Mouse (Mus musculus) midbrain, embryonic 10.5 days (tissue): Measurements from ENCODE around the gene Laptm5. TPM values are rescaled to one million over a fixed set of nuclear protein-coding genes. Genes with fewer than 3 reads are reported as not detected.

Experiments used
- DNase-seq: peaks from one replicate; pipeline ENCODE4 v3.0.0-alpha.2; 2017; ENCODE audit warnings: low spot score
- H3K27ac ChIP-seq: fragments of 300-500 bp; sonication (generic); replicated peaks from 2 replicates; pipeline ENCODE4 v1.5.1; 2016; ENCODE audit warnings: mild to moderate bottlenecking
- H3K27me3 ChIP-seq: fragments of 300-500 bp; sonication (generic); 2 replicates; pipeline ENCODE4 v1.6.1; 2016; ENCODE audit warnings: low read depth, mild to moderate bottlenecking; ENCODE audit not compliant: poor library complexity, severe bottlenecking
- H3K36me3 ChIP-seq: fragments of 300-500 bp; sonication (generic); 2 replicates; pipeline ENCODE4 v1.6.1; 2016; ENCODE audit warnings: mild to moderate bottlenecking, moderate library complexity
- H3K4me1 ChIP-seq: fragments of 300-500 bp; sonication (generic); 2 replicates; pipeline ENCODE4 v1.6.1; 2016
- H3K4me3 ChIP-seq: fragments of 300-500 bp; sonication (generic); 2 replicates; pipeline ENCODE4 v1.5.1; 2016; ENCODE audit warnings: mild to moderate bottlenecking, moderate library complexity
- H3K9me3 ChIP-seq: fragments of 300-500 bp; sonication (generic); replicated peaks from 2 replicates; pipeline ENCODE4 v1.6.1; 2016; ENCODE audit warnings: mild to moderate bottlenecking
- WGBS: fragments of 180-500 bp; shearing (Covaris S2); methylation state at CpG from one replicate; pipeline ENCODE4 v1.1.7; 2016; 5-methylcytosine and 5-hydroxymethylcytosine counted together
- polyA plus RNA-seq: library from polyadenylated mRNA; unstranded; fragments of >200 nt; fragmentation: Nextera tagmentation; extraction: Ambion mirVana; gene quantifications from 2 replicates; pipeline ENCODE4 v1.2.1, GENCODE M21; 2016

Gene Laptm5
- polyA plus RNA-seq, result 16.7 and 22.9 TPM in 2 replicates

DNA sequence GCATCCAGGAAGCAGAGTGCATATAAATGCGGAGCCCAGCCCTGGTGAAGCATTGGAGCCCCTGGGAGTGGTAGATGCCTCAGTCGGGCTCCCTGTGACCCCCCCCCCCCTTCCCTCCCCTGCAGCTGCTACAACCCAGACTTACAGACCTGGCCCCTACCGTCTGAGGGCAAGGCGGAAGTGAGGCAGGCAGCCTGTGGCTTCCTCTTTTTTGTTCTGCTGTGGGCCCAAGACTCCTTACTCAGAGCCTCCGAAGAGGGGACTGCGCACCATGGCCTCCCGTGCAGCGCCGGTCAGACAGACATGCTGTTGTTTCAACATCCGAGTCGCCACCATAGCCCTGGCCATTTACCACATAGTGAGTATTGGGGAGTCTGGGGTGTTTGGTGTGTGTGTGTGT, at the start of gene Laptm5:
TSS of gene Laptm5 (plus strand) at position 49 of the 400 bp plus-strand sequence.
- Histone ChIP-seq H3K4me1 (peaks cover 46% of the 10 kb centered on the region), H3K27ac (peak within 1 kb of the TSS; percentile 53), H3K36me3 (no peaks in the 10 kb centered on the region)

DNA sequence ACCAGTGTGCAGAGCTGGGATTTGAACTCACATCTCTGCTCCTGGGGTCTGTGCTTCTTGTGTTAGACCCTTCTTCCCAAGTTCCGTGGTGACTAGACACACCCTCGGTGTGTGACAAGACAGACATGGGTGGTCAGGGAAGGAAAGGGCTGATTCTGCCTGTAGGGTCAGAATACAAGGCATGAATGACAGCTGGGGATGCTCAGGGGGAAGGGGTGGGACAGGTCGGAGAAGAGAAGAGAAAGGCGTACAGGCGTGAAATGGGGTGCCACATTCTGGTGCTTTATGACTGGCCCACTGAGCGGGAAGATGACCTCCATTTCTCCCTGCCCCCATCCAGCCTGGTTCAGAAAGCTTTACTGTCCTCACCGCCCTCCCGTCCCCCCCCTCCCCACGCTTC, 47.5 kb upstream of the Laptm5 start:
- WGBS, result 23% methylated on average over 8 of the region's 9 CpGs
- no peak for DNase-seq
- Histone ChIP-seq H3K27me3 (peaks cover 92% of the 10 kb centered on the region), H3K4me3 (peak overlapping the region; percentile 26; the same call in 1 of the 2 replicates), H3K36me3 (no peaks in the 10 kb centered on the region), H3K27ac (peak overlapping the region; percentile 72), H3K9me3 (no peaks in the 10 kb centered on the region), H3K4me1 (peaks cover 54% of the 10 kb centered on the region)

More for the DNA sequence above, at the start of gene Laptm5:
- H3K27me3 ChIP-seq, result no peaks in the 10 kb centered on the region
- no peaks in the 10 kb centered on the region for H3K9me3 ChIP-seq
- DNase-seq, result no peak
- H3K4me3 ChIP-seq, result 0 out of 2 replicates have a peak within 1 kb of the TSS, but pooled peaks have one; percentile 9
- WGBS, result 77% methylated on average over 11 of the region's 11 CpGs

DNA sequence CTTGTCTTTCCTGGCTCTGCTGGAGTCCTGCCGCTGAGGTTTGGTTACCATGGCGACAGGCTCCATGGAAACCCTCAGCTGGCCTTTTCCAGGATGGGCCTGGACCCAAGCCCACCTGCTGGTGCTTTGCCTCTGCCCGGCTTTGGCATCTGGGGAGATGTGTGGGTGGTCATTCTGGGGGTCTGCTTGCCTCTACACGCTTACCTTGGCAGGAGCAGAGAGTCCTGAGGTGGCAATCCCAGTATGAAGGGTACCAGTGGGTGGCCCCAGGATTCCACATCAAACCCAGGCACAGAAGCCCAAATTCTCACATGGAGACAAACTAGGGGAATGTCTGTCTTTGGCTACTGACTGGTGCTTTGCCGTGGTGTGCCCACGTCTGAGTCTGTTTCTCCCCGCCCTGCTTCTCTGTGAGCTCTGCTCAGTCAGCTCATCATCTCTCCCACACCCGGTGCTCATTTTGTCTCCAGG, 47.0 kb upstream of the Laptm5 start:
- H3K4me3 ChIP-seq, result peak overlapping the region; percentile 26; the same call in 1 of the 2 replicates
- no peaks in the 10 kb centered on the region for H3K36me3 ChIP-seq
- peaks cover 54% of the 10 kb centered on the region for H3K4me1 ChIP-seq
- DNase-seq, result peak; percentile 85
- peak overlapping the region; percentile 72; the same call in 1 of the 2 replicates for H3K27ac ChIP-seq
- no peaks in the 10 kb centered on the region for H3K9me3 ChIP-seq
- 18% methylated on average over 8 of the region's 8 CpGs for WGBS
- peaks cover 87% of the 10 kb centered on the region for H3K27me3 ChIP-seq

DNA sequence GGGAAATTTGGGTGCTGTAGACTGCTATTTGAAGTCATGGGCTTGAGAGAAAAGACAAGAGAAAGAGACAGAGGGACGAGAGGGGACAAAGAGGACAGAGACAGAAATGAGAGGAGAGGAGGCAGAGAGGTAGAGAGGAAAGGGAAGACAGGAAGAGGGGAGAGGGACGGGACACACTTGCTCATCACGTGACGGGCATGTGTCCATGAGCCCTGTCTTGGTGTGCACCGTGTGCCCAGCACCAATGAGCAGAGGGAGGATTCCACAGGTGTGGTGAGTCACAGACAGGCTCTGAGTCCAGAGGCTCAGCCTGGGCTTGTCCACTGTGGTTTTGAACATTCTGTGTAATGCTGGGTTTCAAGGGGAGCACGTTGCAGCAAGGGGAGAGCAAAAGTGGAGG, 45.0 kb upstream of the Laptm5 start:
- no peak for DNase-seq
- Histone ChIP-seq H3K4me3 (no peak overlapping the region), H3K9me3 (no peaks in the 10 kb centered on the region), H3K27me3 (peaks cover 74% of the 10 kb centered on the region), H3K4me1 (peaks cover 48% of the 10 kb centered on the region), H3K27ac (no peak overlapping the region), H3K36me3 (no peaks in the 10 kb centered on the region)
- 77% methylated on average over 6 of the region's 6 CpGs for WGBS

DNA sequence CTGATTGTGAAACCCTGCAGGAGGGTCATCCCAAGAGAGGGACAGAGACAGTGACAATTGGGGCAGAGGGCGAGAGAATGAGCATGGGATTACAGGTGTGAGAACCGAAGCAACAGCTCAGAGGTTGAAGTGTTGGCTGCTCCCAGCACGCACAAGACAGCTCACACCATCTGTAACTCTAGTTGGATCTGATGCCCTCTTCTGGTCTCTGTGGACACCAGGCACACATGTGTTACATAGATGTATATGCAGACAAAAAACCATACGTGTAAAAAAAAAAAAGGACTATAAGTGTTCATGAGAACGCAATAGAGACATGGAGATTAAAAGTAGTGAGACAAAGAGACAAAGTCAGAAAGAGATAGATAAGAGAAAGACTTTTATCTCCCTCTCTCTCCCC, 44.1 kb upstream of the Laptm5 start:
- WGBS, result 55% methylated on average over 5 of the region's 5 CpGs
- H3K9me3 ChIP-seq, result no peaks in the 10 kb centered on the region
- no peak overlapping the region; the same call in 1 of the 2 replicates for H3K27ac ChIP-seq
- peaks cover 48% of the 10 kb centered on the region for H3K4me1 ChIP-seq
- H3K4me3 ChIP-seq, result no peak overlapping the region
- H3K27me3 ChIP-seq, result peaks cover 67% of the 10 kb centered on the region
- H3K36me3 ChIP-seq, result no peaks in the 10 kb centered on the region
- no peak for DNase-seq

DNA sequence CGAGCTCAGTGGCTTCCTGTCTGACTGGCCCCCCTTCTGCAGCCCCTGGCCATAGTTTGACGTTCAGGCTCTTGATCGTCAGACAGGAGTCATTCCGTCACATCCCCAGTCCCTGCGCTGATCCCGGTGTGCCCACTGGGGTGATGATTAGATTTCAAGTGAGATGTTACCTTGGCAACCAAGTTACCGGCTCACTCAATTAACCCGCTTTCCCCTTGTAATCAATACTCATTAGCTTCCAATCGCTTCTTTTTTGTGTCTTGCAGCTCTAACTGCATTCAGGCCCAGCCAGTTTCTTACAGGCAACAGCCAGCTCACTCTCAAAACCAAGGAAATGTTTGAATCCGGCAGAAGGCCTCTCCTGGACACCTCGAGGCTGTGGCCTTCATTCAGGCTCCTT, 40.5 kb upstream of the Laptm5 start:
- peak overlapping the region; percentile 28; the same call in 1 of the 2 replicates for H3K27ac ChIP-seq
- peaks cover 37% of the 10 kb centered on the region for H3K4me1 ChIP-seq
- peaks cover 66% of the 10 kb centered on the region for H3K27me3 ChIP-seq
- 35% methylated on average over 11 of the region's 11 CpGs for WGBS
- no peak for DNase-seq
- H3K4me3 ChIP-seq, result no peak overlapping the region
- no peaks in the 10 kb centered on the region for H3K9me3 ChIP-seq
- H3K36me3 ChIP-seq, result no peaks in the 10 kb centered on the region

DNA sequence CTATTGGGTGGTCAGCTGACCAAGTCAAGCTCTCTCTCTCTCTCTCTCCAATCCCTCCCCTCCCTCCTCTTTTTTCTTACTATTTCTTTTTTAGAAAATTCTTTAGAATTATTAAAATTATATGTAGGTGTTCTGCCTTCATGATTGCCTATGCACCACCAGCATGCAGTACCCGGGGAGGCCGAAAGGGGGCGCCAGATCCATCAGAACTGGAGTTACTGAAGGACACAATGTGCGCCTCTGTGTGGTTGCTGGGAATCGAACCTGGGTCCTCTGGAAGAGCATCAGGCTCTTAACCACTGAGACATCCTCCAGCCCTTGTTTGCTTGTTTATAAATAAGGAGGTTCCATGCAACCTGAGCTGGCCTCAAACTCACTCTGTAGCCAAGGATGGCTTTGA, 39.5 kb upstream of the Laptm5 start:
- Histone ChIP-seq H3K36me3 (no peaks in the 10 kb centered on the region), H3K27ac (no peak overlapping the region), H3K27me3 (peaks cover 63% of the 10 kb centered on the region), H3K4me1 (peaks cover 31% of the 10 kb centered on the region), H3K4me3 (no peak overlapping the region), H3K9me3 (no peaks in the 10 kb centered on the region)
- WGBS, result 84% methylated on average over 5 of the region's 5 CpGs
- DNase-seq, result no peak

DNA sequence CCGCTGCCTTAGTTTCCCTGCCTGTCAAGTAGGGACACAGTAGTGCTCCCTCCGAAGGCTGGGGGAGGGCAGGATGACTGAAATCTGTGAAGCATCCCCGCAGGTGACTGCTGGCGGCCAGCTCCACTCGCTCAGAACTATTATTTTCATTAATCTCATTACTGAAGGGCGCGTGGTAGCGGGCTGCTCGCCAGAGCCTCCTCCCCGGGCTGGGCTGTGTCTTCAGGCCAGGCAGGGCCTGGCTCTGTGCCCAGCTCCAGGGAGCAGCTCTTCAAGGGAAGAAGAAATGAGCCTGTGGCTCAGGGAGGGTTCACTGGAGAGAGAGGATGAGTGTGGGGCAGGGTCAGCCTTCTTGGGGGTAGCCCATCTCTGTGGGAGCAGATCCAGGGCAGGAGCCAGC, 38.3 kb upstream of the Laptm5 start:
- Histone ChIP-seq H3K36me3 (no peaks in the 10 kb centered on the region), H3K27me3 (peaks cover 59% of the 10 kb centered on the region)

DNA sequence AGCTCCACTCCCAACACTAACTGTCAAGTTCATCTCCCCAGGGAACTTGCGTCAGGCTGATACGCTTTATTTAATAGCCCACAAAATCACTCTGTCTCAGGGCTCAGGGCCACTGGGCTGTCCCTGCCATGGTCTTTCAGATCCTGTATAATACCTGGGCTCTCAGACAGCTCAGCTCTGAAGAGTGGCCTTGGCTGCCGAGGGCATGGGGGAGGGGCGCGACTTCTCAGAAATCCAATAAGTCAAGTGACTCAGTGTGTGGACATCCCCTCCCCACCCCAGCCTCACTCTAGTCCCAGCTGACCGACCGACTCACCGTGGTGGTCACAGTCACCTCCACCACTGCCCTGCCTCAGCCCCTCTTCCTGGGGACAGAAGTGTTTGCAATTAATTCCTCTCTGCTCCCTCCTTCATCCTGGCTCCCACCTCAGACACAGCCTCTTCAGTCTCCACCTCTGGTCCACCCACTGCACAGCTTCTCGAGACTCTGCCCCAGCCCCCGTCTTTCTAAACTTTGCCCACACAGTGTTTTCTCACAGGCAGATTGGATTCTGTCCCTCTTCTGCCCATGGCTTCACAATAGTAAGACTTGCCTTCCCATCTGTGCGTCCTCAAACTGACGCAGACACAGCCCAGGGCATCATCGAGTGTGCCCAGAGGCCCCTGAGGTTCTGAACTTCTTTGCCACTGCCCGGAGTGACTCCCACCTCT, 36.8 kb upstream of the Laptm5 start:
- Histone ChIP-seq H3K4me3 (no peak overlapping the region), H3K27me3 (peaks cover 68% of the 10 kb centered on the region), H3K9me3 (no peaks in the 10 kb centered on the region), H3K36me3 (no peaks in the 10 kb centered on the region), H3K4me1 (peaks cover 41% of the 10 kb centered on the region), H3K27ac (0 out of 2 replicates have a peak overlapping the region, but pooled peaks have one; percentile 1)
- DNase-seq, result no peak
- WGBS, result 66% methylated on average over 14 of the region's 14 CpGs

More for the DNA sequence above, 38.3 kb upstream of the Laptm5 start:
- H3K4me3 ChIP-seq, result no peak overlapping the region
- DNase-seq, result no peak
- 28% methylated on average over 10 of the region's 10 CpGs for WGBS
- H3K27ac ChIP-seq, result 0 out of 2 replicates have a peak overlapping the region, but pooled peaks have one; percentile 18
- H3K4me1 ChIP-seq, result peaks cover 41% of the 10 kb centered on the region
- no peaks in the 10 kb centered on the region for H3K9me3 ChIP-seq

DNA sequence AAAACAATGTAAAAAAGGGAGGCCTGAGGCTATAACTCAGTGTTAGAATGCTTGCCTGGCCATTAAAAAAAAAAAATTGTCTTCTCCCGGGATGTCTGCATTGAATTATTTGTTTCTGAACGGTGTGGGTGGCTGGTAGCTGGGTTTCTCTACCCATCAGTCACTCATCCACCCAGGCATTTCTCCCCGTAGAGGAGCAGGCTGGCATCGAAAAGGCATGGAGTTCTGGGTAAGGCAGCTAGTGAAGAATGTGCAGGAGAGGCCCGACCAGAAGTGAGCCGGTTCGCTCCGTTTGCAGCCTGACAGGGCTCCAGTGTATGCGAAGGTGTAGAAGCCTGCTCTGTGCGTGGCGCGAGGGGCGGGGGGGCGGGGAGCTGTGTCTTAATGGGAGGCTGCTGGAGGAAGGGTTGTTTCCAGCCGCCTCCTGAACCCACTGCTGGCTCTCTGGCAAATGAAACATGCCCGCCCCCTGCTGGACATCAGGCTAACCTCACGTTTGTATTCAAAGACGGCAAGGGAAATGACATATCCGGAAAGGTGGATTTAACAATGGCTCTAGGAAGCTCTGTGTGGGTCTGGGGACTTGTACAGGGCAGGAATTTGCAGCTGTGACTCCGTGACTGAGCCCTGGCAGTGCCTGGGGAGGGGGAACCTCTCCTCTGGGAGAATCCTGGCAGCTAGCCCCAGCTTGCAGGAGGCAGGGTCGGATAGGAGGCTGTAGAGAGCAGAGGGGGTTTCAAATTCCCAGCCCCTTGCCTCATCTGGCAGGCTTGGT, 34.5 kb upstream of the Laptm5 start:
- 7% methylated on average over 21 of the region's 21 CpGs for WGBS
- Histone ChIP-seq H3K4me1 (peaks cover 32% of the 10 kb centered on the region), H3K4me3 (peak overlapping the region; percentile 38), H3K27ac (peak overlapping the region; percentile 74), H3K36me3 (no peaks in the 10 kb centered on the region), H3K27me3 (peaks cover 81% of the 10 kb centered on the region), H3K9me3 (no peaks in the 10 kb centered on the region)
- peak; percentile 92 for DNase-seq

DNA sequence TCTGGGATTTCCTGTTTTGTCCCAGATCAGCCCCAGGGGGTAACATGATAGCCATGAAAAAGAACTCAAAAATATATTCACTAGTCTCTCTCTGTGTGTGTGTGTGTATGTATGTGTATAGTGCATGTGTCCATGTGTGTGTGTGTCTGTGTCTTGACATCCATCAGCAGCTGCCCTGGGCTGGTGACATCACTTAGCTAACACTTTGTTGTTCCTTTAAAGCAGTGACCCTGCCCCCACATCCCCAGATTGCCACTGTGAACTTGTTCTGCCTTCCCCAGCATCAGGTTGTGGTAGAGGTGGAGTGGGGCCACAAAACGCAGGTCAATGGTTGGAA, 33.9 kb upstream of the Laptm5 start:
- H3K4me1 ChIP-seq, result peaks cover 35% of the 10 kb centered on the region
- no peaks in the 10 kb centered on the region for H3K9me3 ChIP-seq
- DNase-seq, result no peak
- H3K4me3 ChIP-seq, result no peak overlapping the region
- no peaks in the 10 kb centered on the region for H3K36me3 ChIP-seq
- H3K27ac ChIP-seq, result peak overlapping the region; percentile 74
- WGBS, result 79% methylated on average over 1 of the region's 1 CpGs
- peaks cover 78% of the 10 kb centered on the region for H3K27me3 ChIP-seq

DNA sequence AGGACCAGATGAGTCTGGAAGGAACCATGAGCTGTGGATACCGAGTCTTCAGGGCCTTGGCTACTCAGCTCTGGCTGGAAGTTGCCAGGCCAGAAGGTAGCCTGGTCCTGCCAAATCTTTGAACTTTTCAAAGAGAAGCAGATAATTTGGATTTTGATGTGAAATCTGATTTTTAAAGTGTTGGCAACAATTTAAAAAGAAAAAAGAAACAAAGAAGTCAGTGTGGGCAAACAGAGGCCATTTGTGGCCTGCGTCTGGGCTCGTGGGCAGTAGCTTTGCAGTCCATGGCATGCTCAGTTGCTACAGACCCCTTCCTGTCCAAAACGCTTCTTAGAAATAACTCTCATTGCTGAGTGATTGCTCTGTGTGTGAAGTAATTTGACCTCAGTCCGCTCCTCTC, 31.6 kb upstream of the Laptm5 start:
- H3K36me3 ChIP-seq, result no peaks in the 10 kb centered on the region
- no peaks in the 10 kb centered on the region for H3K9me3 ChIP-seq
- peaks cover 28% of the 10 kb centered on the region for H3K4me1 ChIP-seq
- no peak overlapping the region for H3K27ac ChIP-seq
- no peak for DNase-seq
- peaks cover 55% of the 10 kb centered on the region for H3K27me3 ChIP-seq
- 76% methylated on average over 5 of the region's 5 CpGs for whole genome bisulfite sequencing
- no peak overlapping the region for H3K4me3 ChIP-seq

DNA sequence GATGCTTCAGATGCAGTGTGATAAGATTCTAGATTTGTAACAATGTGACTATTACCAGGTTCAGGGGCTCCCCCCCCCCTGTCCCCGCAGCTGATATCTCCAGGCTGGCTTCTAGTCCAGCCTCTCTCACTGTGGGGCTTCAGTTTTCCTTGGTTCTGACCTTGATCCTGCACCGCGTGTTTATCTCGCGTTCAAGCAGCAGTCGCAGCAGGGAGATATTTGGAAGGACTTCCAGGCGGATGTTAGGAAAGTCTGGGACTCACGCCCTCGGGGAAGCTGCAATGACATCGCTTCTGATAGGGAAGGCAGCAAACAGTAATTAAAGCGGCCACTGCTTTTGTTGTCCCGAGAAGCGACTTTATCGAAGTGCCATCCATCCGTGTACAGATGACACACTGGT, 30.2 kb upstream of the Laptm5 start:
- H3K27me3 ChIP-seq, result peaks cover 43% of the 10 kb centered on the region
- H3K4me1 ChIP-seq, result peaks cover 33% of the 10 kb centered on the region
- H3K9me3 ChIP-seq, result no peaks in the 10 kb centered on the region
- 78% methylated on average over 15 of the region's 15 CpGs for WGBS
- H3K27ac ChIP-seq, result no peak overlapping the region
- no peak for DNase-seq
- H3K4me3 ChIP-seq, result no peak overlapping the region
- no peaks in the 10 kb centered on the region for H3K36me3 ChIP-seq
